In the genomic region with DNA sequence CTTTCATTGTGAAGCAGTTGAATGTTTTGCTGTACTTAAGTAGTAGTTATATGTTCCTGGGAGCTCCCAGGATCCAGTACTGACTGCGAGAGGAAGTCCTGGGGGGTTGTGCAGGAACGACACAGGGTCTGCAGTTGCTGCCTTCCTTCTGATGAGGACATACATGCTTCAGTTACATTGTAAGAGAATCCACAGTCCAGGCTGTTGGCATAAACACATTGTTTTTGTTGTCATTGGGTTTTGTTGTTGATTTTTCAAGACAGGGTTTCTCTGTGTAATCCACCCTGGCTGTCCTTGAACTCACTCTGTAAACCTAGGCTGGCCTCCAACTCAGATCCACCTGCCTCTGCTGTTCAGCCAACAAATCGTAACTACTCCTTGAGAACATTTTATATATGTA, we compare ENCODE assay signal across 24 mouse cellular contexts.
A peak's percentile ranks its signal among the peaks of the same experiment; 100 is the strongest.
DNase-seq lines count a peak whose midpoint lies in the region; ATAC-seq and TF ChIP-seq lines count a peak whose summit lies in the region.
"Had no signal": no experiment of that assay in that cellular context is flagged by ENCODE, and none has a peak within 500 bp of the region (broad histone marks: within the 10 kb centered on the region; RNA-seq: fewer than 3 reads in every experiment).

No protein-coding gene starts in this region.

- no peaks in the 10 kb centered on the region for H3K9me3 ChIP-seq in liver, postnatal 0 days (ENCODE audit: low read length)
- no peaks in the 10 kb centered on the region for H3K9me3 ChIP-seq in liver, embryonic 12.5 days (replicated peaks)
- H3K9me3 ChIP-seq: embryonic facial prominence, embryonic 10.5 days; embryonic facial prominence, embryonic 13.5 days; forebrain, embryonic 12.5 days; forebrain, embryonic 15.5 days had no signal

- no peak overlapping the region for H3K4me2 ChIP-seq in liver, postnatal 0 days (ENCODE audit: low read depth, low read length)
- no peak overlapping the region for H3K4me2 ChIP-seq in liver, embryonic 12.5 days
- H3K4me2 ChIP-seq: embryonic facial prominence, embryonic 13.5 days; forebrain, embryonic 12.5 days; forebrain, embryonic 15.5 days; heart, embryonic 11.5 days; hindbrain, embryonic 14.5 days had no signal

- peaks cover 12% of the 10 kb centered on the region for H3K4me1 ChIP-seq in liver, postnatal 0 days (ENCODE audit: insufficient read depth)
- H3K4me1 ChIP-seq in liver, embryonic 12.5 days: peaks cover 47% of the 10 kb centered on the region

- no peak overlapping the region for H3K9ac ChIP-seq in liver, postnatal 0 days (replicated peaks)
- no peak overlapping the region for H3K9ac ChIP-seq in liver, embryonic 12.5 days
- H3K9ac ChIP-seq: embryonic facial prominence, embryonic 13.5 days; forebrain, embryonic 12.5 days; forebrain, embryonic 15.5 days; hindbrain, embryonic 14.5 days had no signal

- TF ChIP-seq EP300 in liver, postnatal 0 days (IDR thresholded peaks at IDR 0.05; ENCODE audit: low read depth): no peak

- intact Hi-C loops in gastrocnemius, adult 2 months (cut with DNase I): no loop called here

- DNase-seq in gastrocnemius, adult 2 months: no peak
- no peak for DNase-seq in gastrocnemius, adult 8-10 months (ENCODE audit: low spot score in 2 of 2)
- no peak for DNase-seq in layer of hippocampus, adult 2 months (ENCODE audit: low spot score in 2 of 2)
- no peak for DNase-seq in layer of hippocampus, postnatal 25 days (ENCODE audit: extremely low spot score in 1 of 2, low spot score in 1 of 2)
- no peak for DNase-seq in liver, postnatal 0 days
- DNase-seq: adrenal gland, adult 8-10 months; adrenal gland, postnatal 25 days; cerebellum, adult 11-12 months; cerebellum, adult 8-10 months; cerebellum, postnatal 10 days; cerebellum, postnatal 36 days; embryo, embryonic 11 days; gastrocnemius, postnatal 14 days; heart, postnatal 14 days; heart, postnatal 4 days had no signal

- peak overlapping the region; percentile 31; the same call in 1 of the 2 replicates for H3K27ac ChIP-seq in gastrocnemius, adult 2 months
- 0 out of 2 replicates have a peak overlapping the region, but pooled peaks have one; percentile 6 for H3K27ac ChIP-seq in layer of hippocampus, adult 2 months
- H3K27ac ChIP-seq in liver, postnatal 0 days (ENCODE audit: low read depth): no peak overlapping the region
- no peak overlapping the region for H3K27ac ChIP-seq in liver, embryonic 12.5 days
- H3K27ac ChIP-seq: embryonic facial prominence, embryonic 10.5 days; embryonic facial prominence, embryonic 13.5 days; forebrain, embryonic 12.5 days; forebrain, embryonic 15.5 days; hindbrain, embryonic 14.5 days had no signal

- H3K27me3 ChIP-seq in liver, postnatal 0 days (ENCODE audit: insufficient read depth, low read length): no peaks in the 10 kb centered on the region
- no peaks in the 10 kb centered on the region for H3K27me3 ChIP-seq in liver, embryonic 12.5 days (replicated peaks)
- H3K27me3 ChIP-seq: embryonic facial prominence, embryonic 13.5 days; forebrain, embryonic 12.5 days; forebrain, embryonic 15.5 days had no signal

- no peaks in the 10 kb centered on the region for H3K36me3 ChIP-seq in liver, postnatal 0 days (replicated peaks; ENCODE audit: insufficient read depth, low read length)
- H3K36me3 ChIP-seq in liver, embryonic 12.5 days: no peaks in the 10 kb centered on the region
- H3K36me3 ChIP-seq: embryonic facial prominence, embryonic 10.5 days; embryonic facial prominence, embryonic 13.5 days; forebrain, embryonic 12.5 days; forebrain, embryonic 15.5 days had no signal

- H3K4me3 ChIP-seq in gastrocnemius, adult 2 months: no peak overlapping the region
- H3K4me3 ChIP-seq in layer of hippocampus, adult 2 months: no peak overlapping the region
- no peak overlapping the region for H3K4me3 ChIP-seq in liver, postnatal 0 days (ENCODE audit: low read depth, low read length)
- no peak overlapping the region for H3K4me3 ChIP-seq in liver, embryonic 12.5 days
- H3K4me3 ChIP-seq: embryonic facial prominence, embryonic 10.5 days; embryonic facial prominence, embryonic 13.5 days; erythroblast, embryonic 14.5 days; forebrain, embryonic 12.5 days; forebrain, embryonic 15.5 days had no signal

- TF ChIP-seq CTCF in gastrocnemius, adult 2 months (IDR thresholded peaks at IDR 0.05): no peak
- no peak for TF ChIP-seq CTCF in layer of hippocampus, adult 2 months (conservative IDR thresholded peaks at IDR 0.05)
- TF ChIP-seq CTCF in liver, postnatal 0 days (IDR thresholded peaks at IDR 0.05; ENCODE audit: low read depth): no peak

- WGBS in liver, postnatal 0 days (ENCODE audit: insufficient replicate concordance): 59% methylated on average over 3 of the region's 3 CpGs
- 71% methylated on average over 3 of the region's 3 CpGs for WGBS in liver, embryonic 12.5 days (ENCODE audit: insufficient replicate concordance)

- ATAC-seq in liver, postnatal 0 days: peak; percentile 25; the same call in 1 of the 2 replicates
- ATAC-seq in liver, embryonic 12.5 days: no peak
- ATAC-seq: activated CD4-positive, CD25-positive, alpha-beta regulatory T cell, adult 4 months; forebrain, embryonic 15.5 days had no signal

Comparison
In these comparisons a context has a peak if more than half of its experiments do, and no peak if none do; other contexts are left out.
1. H3K27ac ChIP-seq: peak in gastrocnemius, adult 2 months (single experiment) and layer of hippocampus, adult 2 months (single experiment); none in liver, postnatal 0 days (single experiment) and liver, embryonic 12.5 days (single experiment).